Mouse (Mus musculus) ES-E14 (cell line): Measurements from ENCODE around the gene BC017158. TPM values are rescaled to one million over a fixed set of nuclear protein-coding genes. Genes with fewer than 3 reads are reported as not detected.
"Not testable (repeated sequence)": the region's sequence is repeated elsewhere in the genome, so short reads cannot be mapped to it uniquely, and the experiment has no call there.

Experiments
- DNase-seq: peaks from one replicate; pipeline ENCODE4 v3.0.0-alpha.2; 2013; ENCODE audit warnings: low read depth, low spot score
- H3K27ac ChIP-seq: 2 replicates; pipeline ENCODE4 v1.5.1; 2012; ENCODE audit warnings: low read depth, mild to moderate bottlenecking, low read length, moderate library complexity, mixed read lengths; ENCODE audit not compliant: poor library complexity, insufficient read depth, severe bottlenecking
- H3K36me3 ChIP-seq: 2 replicates; pipeline ENCODE4 v1.6.1; 2012; ENCODE audit warnings: mild to moderate bottlenecking, low read length, moderate library complexity, mixed read lengths; ENCODE audit not compliant: control insufficient read depth, poor library complexity, insufficient read depth, severe bottlenecking
- H3K4me1 ChIP-seq, 2 experiments: fragments of 150-350 bp in 1 of 2; sonication (generic) in 1 of 2; 2 replicates each; pipeline ENCODE4 v1.6.1; 2012; ENCODE audit warnings: low read length in 2 of 2, mild to moderate bottlenecking in 1 of 2, mixed read lengths in 1 of 2; ENCODE audit not compliant: control insufficient read depth in 2 of 2, insufficient read depth in 2 of 2, poor library complexity in 1 of 2
- H3K4me3 ChIP-seq, 2 experiments: fragments of 150-350 bp in 1 of 2; sonication (generic) in 1 of 2; 2 replicates each; pipeline ENCODE4 v1.5.1; 2012; ENCODE audit warnings: low read length in 2 of 2, low read depth in 1 of 2, mild to moderate bottlenecking in 1 of 2, mixed read lengths in 1 of 2; ENCODE audit not compliant: insufficient read depth in 1 of 2, poor library complexity in 1 of 2, severe bottlenecking in 1 of 2
- H3K9ac ChIP-seq: 2 replicates; pipeline ENCODE4 v1.6.1; 2012; ENCODE audit warnings: low read depth, mild to moderate bottlenecking, low read length, mixed read lengths; ENCODE audit not compliant: poor library complexity, insufficient read depth, severe bottlenecking
- H3K9me3 ChIP-seq: fragments of 150-350 bp; sonication (generic); 2 replicates; pipeline ENCODE4 v1.6.1; 2012; ENCODE audit warnings: low read depth, mild to moderate bottlenecking, low read length; ENCODE audit not compliant: control insufficient read depth, insufficient read depth
- CHD2 ChIP-seq: IDR thresholded peaks from 2 replicates; pipeline ENCODE4 v1.6.1; 2014; ENCODE audit warnings: mild to moderate bottlenecking, low read depth, low read length, inconsistent platforms
- HCFC1 ChIP-seq: IDR thresholded peaks from 2 replicates; pipeline ENCODE4 v1.6.1; 2012; ENCODE audit warnings: low read length, inconsistent platforms, borderline replicate concordance; ENCODE audit not compliant: insufficient read depth
- MAFK ChIP-seq: IDR thresholded peaks from 2 replicates; pipeline ENCODE4 v1.6.1; 2014; ENCODE audit warnings: mild to moderate bottlenecking, low read depth, low read length, inconsistent platforms; ENCODE audit not compliant: insufficient read depth
- ZC3H11A ChIP-seq: IDR thresholded peaks from 2 replicates; pipeline ENCODE4 v1.6.1; 2012; ENCODE audit warnings: low read depth, mild to moderate bottlenecking, inconsistent platforms, low read length, borderline replicate concordance
- ZNF384 ChIP-seq: IDR thresholded peaks from 2 replicates; pipeline ENCODE4 v1.6.1; 2012; ENCODE audit warnings: low read depth, low read length, inconsistent platforms
- in situ Hi-C, 2 experiments: fragments of 600-800 bp; cut with MboI; formaldehyde crosslinking; loops; one replicate each; pipeline ENCODE4 v1.15.1; 2025; ENCODE audit warnings: low sequenced_read_pairs in 2 of 2, inconsistent platforms in 1 of 2; ENCODE audit not compliant: unreplicated experiment in 2 of 2
- total RNA-seq: library from RNA; depleted of rRNA; stranded (reverse); fragments of 300-350 nt; gene quantifications from 2 replicates; pipeline ENCODE4 v1.2.3, GENCODE M21; 2012

The BC017158 gene
- total RNA-seq, 1 experiment: 18.6 TPM

DNA sequence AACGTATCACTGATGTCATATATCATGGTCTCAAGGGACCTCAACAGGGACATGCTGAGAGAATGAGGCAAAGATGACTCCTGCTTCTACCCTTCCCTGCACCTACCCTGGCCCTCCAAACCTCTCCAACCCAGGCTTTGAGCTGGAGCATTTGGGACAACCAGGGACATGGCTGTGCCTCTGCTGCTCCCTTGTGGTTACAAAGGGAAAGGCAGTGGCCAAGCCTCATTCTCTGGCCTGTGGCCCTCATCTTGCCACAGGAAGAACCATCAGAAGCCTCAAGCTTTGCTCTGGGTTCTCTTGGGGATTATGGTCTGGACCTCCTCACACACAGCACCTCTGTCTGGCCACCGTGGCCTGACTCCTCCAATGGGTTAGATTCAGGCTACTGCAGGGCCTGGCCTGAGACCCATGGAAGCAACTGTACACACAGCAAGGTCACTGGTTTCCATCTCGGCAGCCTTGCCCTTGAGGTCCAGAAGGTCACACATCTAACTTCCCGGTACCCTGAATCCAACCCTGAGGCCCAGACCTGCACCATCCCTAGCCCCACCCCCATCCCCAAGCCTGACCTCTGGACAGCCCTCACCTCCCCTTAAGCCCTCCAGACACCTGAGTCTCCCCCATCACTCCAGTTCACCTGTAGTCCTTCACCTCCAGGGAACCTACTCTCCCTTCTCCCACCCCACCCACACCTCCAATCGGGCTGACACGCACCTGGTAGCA is 47.1 kb upstream of the BC017158 start:
- Histone ChIP-seq H3K4me1 (no peaks in the 10 kb centered on the region), H3K36me3 (no peaks in the 10 kb centered on the region), H3K4me3 (no peak overlapping the region), H3K27ac (no peak overlapping the region), H3K9ac (no peak overlapping the region), H3K9me3 (no peaks in the 10 kb centered on the region)
- TF ChIP-seq ZC3H11A (peak; percentile 95), CHD2 (no peak), ZNF384 (no peak)
- in situ Hi-C loops: no loop called here
- DNase-seq: peak; percentile 47

DNA sequence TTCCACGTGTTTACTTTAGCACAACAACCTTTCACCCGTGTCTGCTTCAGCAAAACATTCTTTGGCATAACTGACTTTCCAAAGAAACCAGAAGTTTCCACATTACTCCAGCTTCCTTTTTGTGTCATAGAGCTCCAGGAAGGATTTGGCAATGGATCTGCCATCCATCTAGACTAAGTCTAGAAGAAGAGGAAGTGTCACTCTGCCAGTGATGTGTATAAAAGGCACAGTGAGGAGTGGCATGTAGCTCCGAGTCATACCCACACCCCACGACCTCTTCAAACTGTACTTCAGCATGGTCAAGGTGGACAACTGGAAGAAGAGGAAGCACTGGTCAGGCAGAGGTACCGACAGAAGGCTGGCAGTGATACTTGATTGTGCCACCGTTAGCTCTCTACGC is 46.5 kb upstream of the BC017158 start:
- no peak overlapping the region for H3K27ac ChIP-seq
- no peak for DNase-seq
- no peaks in the 10 kb centered on the region for H3K36me3 ChIP-seq
- H3K4me3 ChIP-seq: no peak overlapping the region
- TF ChIP-seq MAFK (no peak), ZNF384 (no peak), HCFC1 (no peak), ZC3H11A (no peak), CHD2 (no peak)
- H3K9ac ChIP-seq: no peak overlapping the region
- in situ Hi-C loops: no loop called here
- H3K4me1 ChIP-seq: no peaks in the 10 kb centered on the region
- H3K9me3 ChIP-seq: no peaks in the 10 kb centered on the region

DNA sequence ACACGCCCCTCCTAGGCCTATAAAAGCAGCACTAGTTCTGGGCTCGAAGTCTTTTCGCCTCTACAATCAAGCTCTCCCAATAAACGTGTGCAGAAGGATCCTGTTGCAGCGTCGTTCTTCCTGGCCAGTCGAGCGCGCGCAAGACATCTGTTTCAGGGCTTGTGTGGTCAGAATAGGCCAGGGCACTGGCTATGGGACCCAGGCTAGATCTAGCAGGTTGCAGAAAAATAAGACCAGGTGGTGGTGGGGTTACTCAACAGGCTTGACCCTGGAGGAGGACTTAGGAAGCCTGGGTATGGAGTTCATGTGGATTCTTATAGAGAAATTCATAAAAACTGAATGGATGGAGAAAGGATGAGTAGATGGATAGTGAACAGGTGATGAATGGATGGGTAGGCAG is 44.7 kb upstream of the BC017158 start:
- H3K27ac ChIP-seq, H3K4me3 ChIP-seq, DNase-seq, H3K9ac ChIP-seq, H3K4me1 ChIP-seq, H3K36me3 ChIP-seq, in situ Hi-C loops, H3K9me3 ChIP-seq: not testable (repeated sequence)

DNA sequence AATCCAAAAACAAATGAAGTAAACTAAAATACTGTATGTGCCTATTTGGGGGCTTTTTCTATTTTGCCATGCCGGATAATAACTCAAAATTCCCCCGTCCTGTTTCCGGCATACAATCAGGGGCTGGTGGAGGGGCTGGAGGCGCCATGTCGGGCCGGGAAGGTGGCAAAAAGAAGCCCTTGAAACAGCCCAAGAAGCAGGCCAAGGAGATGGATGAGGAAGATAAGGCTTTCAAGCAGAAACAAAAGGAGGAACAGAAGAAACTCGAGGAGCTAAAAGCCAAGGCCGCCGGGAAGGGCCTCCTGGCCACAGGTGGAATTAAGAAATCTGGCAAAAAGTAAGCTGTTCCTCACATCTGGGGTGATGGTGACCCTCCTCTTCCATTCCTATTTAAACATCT is 42.4 kb upstream of the BC017158 start:
- H3K4me1 ChIP-seq, H3K36me3 ChIP-seq, in situ Hi-C loops, H3K27ac ChIP-seq, H3K9ac ChIP-seq, H3K4me3 ChIP-seq, DNase-seq, H3K9me3 ChIP-seq: not testable (repeated sequence)

- Histone ChIP-seq H3K4me1 (no peaks in the 10 kb centered on the region), H3K36me3 (no peaks in the 10 kb centered on the region), H3K27ac (no peak overlapping the region), H3K4me3 (no peak overlapping the region), H3K9me3 (no peaks in the 10 kb centered on the region), H3K9ac (no peak overlapping the region)
- in situ Hi-C loops: no loop called here
- TF ChIP-seq ZNF384 (no peak), ZC3H11A (no peak), MAFK (no peak), CHD2 (no peak), HCFC1 (no peak)
- no peak for DNase-seq
These were observed 34.9 kb upstream of the BC017158 start for GRCm38 (mm10) chr7:128332896-128333295.
